Mouse (Mus musculus) pancreas, adult 10 weeks (tissue): ENCODE results near the gene Wdr13. TPM values are rescaled to one million over a fixed set of nuclear protein-coding genes. Genes with fewer than 3 reads are reported as not detected.

Experiments used
- polyA plus RNA-seq: library from polyadenylated mRNA; stranded (reverse); fragments of 350-450 nt; fragmentation: Illumina TruSeq; extraction: RNeasy Lipid Tissue Mini Kit (QIAGEN cat#74804); gene quantifications from one replicate; pipeline ENCODE4 v1.2.3, GENCODE M21; 2015; ENCODE audit warnings: low read depth, low replicate concordance; ENCODE audit not compliant: insufficient read depth

The Wdr13 gene
- 21.1 TPM for polyA plus RNA-seq

DNA sequence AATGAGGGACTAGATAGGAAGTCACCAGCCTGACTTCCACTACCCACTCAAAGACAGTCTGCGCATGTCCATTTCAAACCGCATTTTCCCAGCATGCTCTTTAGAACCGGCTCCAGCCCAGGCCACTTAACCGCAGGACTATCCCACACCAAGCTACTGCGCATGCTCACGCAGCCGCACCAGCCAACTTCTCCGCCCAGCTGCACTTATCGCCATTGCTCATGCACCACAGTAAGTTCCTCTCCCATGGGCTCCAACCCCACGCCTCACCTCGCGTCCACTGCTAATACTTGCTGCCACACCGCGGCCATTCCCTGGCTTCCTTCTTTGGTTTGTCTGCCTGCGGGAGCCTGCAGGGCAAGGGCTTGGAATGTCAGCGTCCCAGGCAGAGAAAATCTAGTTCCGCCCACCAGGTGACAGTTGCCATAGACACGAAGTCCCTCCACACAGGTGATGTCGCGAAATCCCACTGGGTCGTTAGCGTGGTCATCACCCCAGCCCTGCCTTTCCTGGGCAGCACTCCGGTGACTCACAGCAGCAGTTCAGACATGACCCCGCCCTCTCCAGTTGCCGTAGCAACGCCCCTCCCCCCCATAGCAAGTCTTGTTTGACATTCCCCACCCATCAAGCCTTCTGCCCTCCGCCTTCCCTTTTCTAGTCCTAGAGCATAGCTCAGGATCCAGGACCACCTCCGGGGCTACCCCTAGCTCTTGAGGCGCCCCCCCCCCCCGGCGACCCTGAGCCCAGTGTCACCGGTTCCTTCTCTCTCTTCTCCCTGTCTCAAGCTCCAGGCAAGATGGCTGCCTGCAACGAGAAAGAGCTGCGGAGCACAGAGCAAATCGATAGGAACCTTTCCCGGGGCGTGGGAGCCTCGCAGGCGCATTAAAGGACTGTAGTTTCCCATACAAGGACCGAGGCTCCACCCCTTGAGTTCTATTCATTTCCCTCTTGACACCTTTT is at the start of gene Wdr13:
Gene Wdr13 (minus strand): TSS at position 876 of the 960 bp plus-strand sequence.

DNA sequence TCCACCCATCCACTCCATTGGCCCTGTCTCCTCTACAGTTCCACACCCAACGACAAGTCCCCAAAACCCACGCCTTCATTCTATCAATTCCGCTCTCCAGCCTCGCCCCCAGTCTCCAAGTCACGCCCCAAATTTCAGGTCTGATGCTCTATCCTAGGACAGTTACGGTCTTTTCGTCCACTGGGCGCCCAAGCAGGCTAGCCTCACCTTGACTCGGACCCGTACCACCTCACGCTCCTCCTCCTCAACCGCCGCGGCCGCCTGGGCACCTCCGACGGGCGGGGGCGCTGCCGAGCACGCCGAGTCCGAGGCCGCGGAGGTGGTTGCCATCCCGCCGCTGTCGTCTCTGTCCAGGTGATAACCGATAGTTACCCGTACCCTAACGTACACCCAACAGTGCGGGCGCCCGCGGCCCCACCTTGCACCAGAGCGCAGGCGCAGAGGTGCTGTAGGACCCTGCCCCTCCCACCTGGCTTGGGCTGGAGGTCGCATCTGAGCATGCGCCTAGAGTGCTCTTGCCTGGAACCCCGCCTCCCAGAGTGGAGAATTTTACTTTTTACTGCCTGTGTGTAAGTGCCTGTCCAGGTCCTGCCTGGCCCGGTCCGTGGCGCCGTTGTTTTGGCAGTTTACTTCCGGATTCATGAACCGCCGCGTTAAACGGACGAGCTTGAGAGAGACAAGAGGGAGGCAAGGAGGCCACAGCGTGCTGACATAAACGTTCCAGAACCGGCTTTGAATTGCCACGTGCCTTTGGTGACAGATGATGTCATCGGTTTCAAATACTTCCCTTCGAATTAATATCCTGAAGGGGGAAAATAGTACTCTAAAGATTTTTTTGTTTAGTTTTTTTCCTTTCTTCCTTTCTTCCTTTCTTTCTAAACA is 43.1 kb upstream of the Wdr13 start, which contains the start of gene Tbc1d25:
Gene Tbc1d25 (minus strand): TSS at position 678 of the 882 bp plus-strand sequence.

GRCm38 (mm10) chrX:8145153-8145991 is 12.7 kb upstream of the Wdr13 start, which contains the start of gene Rbm3:
Gene Rbm3, minus strand, starts transcription at chrX:8145880.

GRCm38 (mm10) chrX:8090346-8090953 is 42.2 kb downstream of the Wdr13 start, which contains the start of gene Was:
Gene Was, minus strand, starts transcription at chrX:8090498.

DNA sequence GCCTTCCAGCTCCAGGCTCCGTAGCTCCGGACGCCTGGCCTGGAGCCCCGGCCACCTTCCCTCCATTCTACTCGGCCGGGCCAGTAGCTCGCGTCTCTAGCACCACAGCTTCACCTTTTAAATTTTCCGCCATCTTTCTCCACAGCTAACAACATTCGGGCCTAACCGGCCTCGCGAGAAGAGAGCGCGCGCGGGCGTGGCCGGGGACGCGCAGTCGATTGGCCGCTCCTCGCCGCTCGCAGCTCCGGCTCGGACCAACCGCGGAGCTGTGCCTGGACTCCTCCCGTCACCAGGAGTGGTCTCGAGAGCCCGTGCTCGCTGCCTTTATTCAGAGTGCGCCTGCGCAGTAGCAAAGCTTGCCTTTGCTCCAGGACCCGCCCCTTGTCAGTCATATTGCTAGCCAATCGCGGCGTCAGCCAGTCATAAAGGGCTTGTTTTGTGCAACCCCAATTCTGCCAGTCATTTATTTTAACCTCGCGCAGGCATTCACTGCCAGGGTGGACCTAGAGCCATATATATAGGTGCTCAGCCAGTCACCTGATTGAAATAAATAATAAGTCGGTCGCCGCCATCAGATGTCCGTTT is 58.2 kb downstream of the Wdr13 start, which contains the start of gene Suv39h1:
Gene Suv39h1 (minus strand): TSS at position 331 of the 585 bp plus-strand sequence.

Other genes starting within 250 kb of the Wdr13 start
- gene Slc35a2, start 248.9 kb downstream of the Wdr13 start, polyA plus RNA-seq, result 10.3 TPM
- 23.2 TPM for gene Pqbp1, start 233.6 kb downstream of the Wdr13 start, polyA plus RNA-seq
- gene Timm17b, start 233.5 kb downstream of the Wdr13 start, polyA plus RNA-seq, result 18.8 TPM
- not detected for gene Gm10491, start 225.1 kb downstream of the Wdr13 start, polyA plus RNA-seq
- gene Gm10490, start 223.3 kb downstream of the Wdr13 start, polyA plus RNA-seq, result not detected
- 20.9 TPM for gene Pcsk1n, start 213.1 kb downstream of the Wdr13 start, polyA plus RNA-seq
- gene Eras, start 204.3 kb downstream of the Wdr13 start, polyA plus RNA-seq, result not detected
- gene Hdac6, start 185.0 kb downstream of the Wdr13 start, polyA plus RNA-seq, result 11.3 TPM
- not detected for gene Gata1, start 154.8 kb downstream of the Wdr13 start, polyA plus RNA-seq
- gene Glod5, start 114.4 kb downstream of the Wdr13 start, polyA plus RNA-seq, result not detected
- gene Suv39h1, start 58.1 kb downstream of the Wdr13 start, polyA plus RNA-seq, result 1.7 TPM
- 0.78 TPM for gene Was, start 42.4 kb downstream of the Wdr13 start, polyA plus RNA-seq
- gene Rbm3, start 13.0 kb upstream of the Wdr13 start, polyA plus RNA-seq, result 44.1 TPM
- 3.4 TPM for gene Tbc1d25, start 43.3 kb upstream of the Wdr13 start, polyA plus RNA-seq
- 15.2 TPM for gene Ebp, start 60.6 kb upstream of the Wdr13 start, polyA plus RNA-seq
- gene Porcn, start 73.6 kb upstream of the Wdr13 start, polyA plus RNA-seq, result 9.5 TPM
- 6.0 TPM for gene Ftsj1, start 119.5 kb upstream of the Wdr13 start, polyA plus RNA-seq
- gene Slc38a5, start 138.2 kb upstream of the Wdr13 start, polyA plus RNA-seq, result 38.9 TPM
- gene Ssxb10, start 194.5 kb upstream of the Wdr13 start, polyA plus RNA-seq, result not detected
- not detected for gene Ssxb9, start 234.1 kb upstream of the Wdr13 start, polyA plus RNA-seq